ENCODE assay signal across 8 mouse cellular contexts in genomic region chr17:66490022-66490601, GRCm38 (mm10). TPM values are rescaled to one million over a fixed set of nuclear protein-coding genes. Genes with fewer than 3 reads are reported as not detected.
DNase-seq lines count a peak whose midpoint lies in the region; ATAC-seq lines count a peak whose summit lies in the region.

No protein-coding gene starts in this region.

- peak; percentile 60; the same call in 1 of the 2 replicates for ATAC-seq in monocyte, adult 5-6 weeks (replicated peaks; ENCODE audit: insufficient number of reproducible peaks, low FRiP score, low TSS enrichment, poor library complexity, severe bottlenecking)

- intact Hi-C loops in left cerebral cortex, postnatal 36 days (cut with DNase I) = no loop called here

- peak; percentile 51 for DNase-seq in ovary, postnatal 14 days (ENCODE audit: low spot score)
- DNase-seq in ovary, postnatal 10 days (ENCODE audit: low spot score) = no peak
- peak; percentile 70 to 73 for DNase-seq in cerebellum, adult 18-20 months
- DNase-seq in forelimb bud, embryonic 11.5 days (ENCODE audit: low read depth, low spot score) = peak; percentile 69
- DNase-seq in kidney, adult 8-10 months = peak; percentile 28 to 52
- DNase-seq in left cerebral cortex, postnatal 36 days (ENCODE audit: low spot score in 2 of 2) = peak; percentile 65 to 74
- DNase-seq in thymus, postnatal 36 days = peak; percentile 30 to 37

RNA-seq across cellular contexts. Expression of gene Rab12, which starts 29.4 kb away (rescaled TPM):
- 100 to 1,000 TPM; 119 to 121 TPM for total RNA-seq in left cerebral cortex, postnatal 36 days (2021)
- total RNA-seq in monocyte, adult 5-6 weeks (2017) = 32.1 to 41.3 TPM (median 36.1 TPM) in 3 replicates

RNA-seq across cellular contexts. Expression of gene Mtcl1, which starts 40.6 kb away (rescaled TPM):
- 100 to 1,000 TPM in 1 of 2 experiments, 10 to 100 TPM in 1; 95.3 to 117 TPM for total RNA-seq in left cerebral cortex, postnatal 36 days (2021)
- 1.1 TPM in 1 of 3 replicates, not detected in the others for total RNA-seq in monocyte, adult 5-6 weeks (2017)

Comparison
In these comparisons a context has a peak if more than half of its experiments do, and no peak if none do; other contexts are left out.
1. RNA of gene Mtcl1, which starts 40.6 kb away (total RNA-seq): 95.3 to 117 TPM in left cerebral cortex, postnatal 36 days; 1.1 TPM in monocyte, adult 5-6 weeks; every median in the first group is over 10 times any median in the second.